Mouse (Mus musculus): ENCODE measurements around the gene Wipf3. TPM values are rescaled to one million over a fixed set of nuclear protein-coding genes. Genes with fewer than 3 reads are reported as not detected.
A peak's percentile ranks its signal among the peaks of the same experiment; 100 is the strongest.

The Wipf3 gene
- polyA plus RNA-seq, 1 experiment from 2014 or later, result 4.4 TPM

- ATAC-seq (ENCODE audit: extremely low read depth, insufficient number of reproducible peaks, low FRiP score, low TSS enrichment), result no peak
- WGBS, result 70% methylated on average over 2 of the region's 2 CpGs
Measured at GRCm38 (mm10) chr6:54401503-54401902, 27.9 kb upstream of the Wipf3 start.

GRCm38 (mm10) chr6:54404916-54405315 is 24.5 kb upstream of the Wipf3 start:
- Histone ChIP-seq H3K9me3 (no peaks in the 10 kb centered on the region), H3K4me2 (no peak overlapping the region), H3K27me3 (replicated peaks) (no peaks in the 10 kb centered on the region), H3K36me3 (no peaks in the 10 kb centered on the region), H3K4me1 (peaks cover 14% of the 10 kb centered on the region), H3K4me3 (no peak overlapping the region), H3K27ac (replicated peaks) (no peak overlapping the region), H3K9ac (no peak overlapping the region)
- 43% methylated on average over 2 of the region's 2 CpGs for WGBS
- ATAC-seq (ENCODE audit: extremely low read depth, insufficient number of reproducible peaks, low FRiP score, low TSS enrichment), result no peak

More at GRCm38 (mm10) chr6:54401503-54401902, 27.9 kb upstream of the Wipf3 start:
- Histone ChIP-seq H3K4me1 (peaks cover 20% of the 10 kb centered on the region), H3K9me3 (no peaks in the 10 kb centered on the region), H3K36me3 (no peaks in the 10 kb centered on the region), H3K9ac (no peak overlapping the region), H3K4me2 (no peak overlapping the region), H3K27ac (replicated peaks) (no peak overlapping the region), H3K27me3 (replicated peaks) (no peaks in the 10 kb centered on the region), H3K4me3 (no peak overlapping the region)

DNA sequence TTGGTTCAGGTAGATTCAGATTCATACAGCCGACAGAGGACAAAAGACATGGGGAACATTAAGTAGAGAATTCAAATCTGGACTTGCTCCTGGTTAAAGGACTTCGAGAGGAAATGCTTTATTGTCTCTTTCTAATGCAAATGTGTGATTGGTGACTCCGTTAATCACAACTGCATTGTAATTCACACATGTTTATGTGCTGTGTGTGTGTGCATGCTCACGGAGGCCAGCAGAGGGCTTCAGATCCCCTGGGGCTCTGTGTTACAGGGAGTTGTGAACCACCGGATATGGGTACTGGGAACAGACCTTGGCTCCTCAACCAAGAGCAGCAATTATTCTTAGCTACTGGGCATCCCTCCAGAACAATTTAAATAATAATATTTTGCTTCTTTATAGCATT is 23.3 kb upstream of the Wipf3 start:
- Histone ChIP-seq H3K36me3 (no peaks in the 10 kb centered on the region), H3K4me3 (no peak overlapping the region), H3K4me1 (peaks cover 10% of the 10 kb centered on the region), H3K4me2 (no peak overlapping the region), H3K27me3 (replicated peaks) (no peaks in the 10 kb centered on the region), H3K9ac (no peak overlapping the region), H3K27ac (replicated peaks) (no peak overlapping the region), H3K9me3 (no peaks in the 10 kb centered on the region)
- 87% methylated on average over 5 of the region's 5 CpGs for WGBS
- no peak for ATAC-seq (ENCODE audit: extremely low read depth, insufficient number of reproducible peaks, low FRiP score, low TSS enrichment)

DNA sequence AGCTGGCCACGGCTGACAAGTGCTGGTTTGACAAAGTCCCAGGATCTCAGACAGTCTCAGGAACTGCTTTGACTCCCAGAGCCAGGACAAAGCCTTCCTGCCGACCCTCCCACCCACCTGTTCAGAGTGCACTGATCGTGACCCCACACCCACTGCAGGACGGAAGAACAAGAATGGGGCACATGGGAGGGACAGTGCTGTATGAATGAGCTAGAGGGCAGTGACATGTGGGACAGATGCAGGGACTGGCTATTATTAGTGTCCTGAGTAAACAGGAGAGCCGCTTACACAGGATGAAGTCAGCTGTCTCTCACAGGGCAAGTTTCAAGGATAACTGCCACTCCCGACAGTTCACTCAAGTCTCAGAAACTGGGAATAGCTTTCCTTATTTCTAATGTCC is 20.1 kb upstream of the Wipf3 start:
- Histone ChIP-seq H3K4me2 (peak overlapping the region; percentile 38), H3K36me3 (no peaks in the 10 kb centered on the region), H3K4me3 (no peak overlapping the region), H3K27ac (replicated peaks) (peak overlapping the region; percentile 21; the same call in 1 of the 2 replicates), H3K4me1 (peaks cover 10% of the 10 kb centered on the region), H3K9ac (no peak overlapping the region), H3K9me3 (no peaks in the 10 kb centered on the region), H3K27me3 (replicated peaks) (no peaks in the 10 kb centered on the region)
- 24% methylated on average over 6 of the region's 6 CpGs for WGBS
- peak; percentile 51; the same call in 1 of the 2 replicates for ATAC-seq (ENCODE audit: extremely low read depth, insufficient number of reproducible peaks, low FRiP score, low TSS enrichment)

- no peak overlapping the region for H3K27ac ChIP-seq (replicated peaks)
- ATAC-seq (ENCODE audit: extremely low read depth, insufficient number of reproducible peaks, low FRiP score, low TSS enrichment), result no peak
- H3K4me2 ChIP-seq, result no peak overlapping the region
- H3K9me3 ChIP-seq, result no peaks in the 10 kb centered on the region
- H3K27me3 ChIP-seq (replicated peaks), result no peaks in the 10 kb centered on the region
- H3K4me3 ChIP-seq, result no peak overlapping the region
- H3K36me3 ChIP-seq, result no peaks in the 10 kb centered on the region
- 76% methylated on average over 4 of the region's 4 CpGs for WGBS
- H3K9ac ChIP-seq, result no peak overlapping the region
- peaks cover 10% of the 10 kb centered on the region for H3K4me1 ChIP-seq
Measured at GRCm38 (mm10) chr6:54410451-54410850, 19.0 kb upstream of the Wipf3 start.

DNA sequence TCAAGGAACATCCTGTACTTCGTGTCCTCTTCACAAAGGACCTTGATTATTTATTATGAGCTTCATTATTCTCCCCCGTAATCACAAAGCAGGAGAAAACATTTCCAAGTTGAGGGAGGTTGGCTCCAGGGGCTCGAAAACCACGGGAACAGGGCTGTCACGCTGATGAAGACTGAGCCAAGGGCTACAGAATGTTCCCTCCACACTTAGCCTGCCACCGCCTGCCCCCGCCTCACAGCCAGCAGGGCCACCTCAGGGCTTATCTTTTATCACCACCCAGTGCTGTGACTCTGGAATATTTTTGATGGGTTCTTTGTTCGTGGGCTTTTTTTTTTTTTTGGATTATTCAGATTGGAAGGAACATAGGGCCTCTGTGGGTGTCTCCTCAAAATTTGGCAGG is 17.8 kb upstream of the Wipf3 start:
- no peak overlapping the region for H3K27ac ChIP-seq (replicated peaks)
- no peak overlapping the region for H3K9ac ChIP-seq
- no peak overlapping the region for H3K4me2 ChIP-seq
- 52% methylated on average over 8 of the region's 8 CpGs for WGBS
- no peaks in the 10 kb centered on the region for H3K9me3 ChIP-seq
- peaks cover 10% of the 10 kb centered on the region for H3K4me1 ChIP-seq
- H3K36me3 ChIP-seq, result no peaks in the 10 kb centered on the region
- H3K4me3 ChIP-seq, result no peak overlapping the region
- no peaks in the 10 kb centered on the region for H3K27me3 ChIP-seq (replicated peaks)
- no peak for ATAC-seq (ENCODE audit: extremely low read depth, insufficient number of reproducible peaks, low FRiP score, low TSS enrichment)

- no peak for ATAC-seq (ENCODE audit: extremely low read depth, insufficient number of reproducible peaks, low FRiP score, low TSS enrichment)
- no peaks in the 10 kb centered on the region for H3K27me3 ChIP-seq (replicated peaks)
- WGBS, result 81% methylated on average over 7 of the region's 7 CpGs
- no peaks in the 10 kb centered on the region for H3K36me3 ChIP-seq
- H3K4me2 ChIP-seq, result no peak overlapping the region
- no peak overlapping the region for H3K9ac ChIP-seq
- no peak overlapping the region for H3K4me3 ChIP-seq
- H3K9me3 ChIP-seq, result no peaks in the 10 kb centered on the region
- H3K27ac ChIP-seq (replicated peaks), result no peak overlapping the region
- peaks cover 10% of the 10 kb centered on the region for H3K4me1 ChIP-seq
Measured at GRCm38 (mm10) chr6:54412879-54413278, 16.5 kb upstream of the Wipf3 start.

DNA sequence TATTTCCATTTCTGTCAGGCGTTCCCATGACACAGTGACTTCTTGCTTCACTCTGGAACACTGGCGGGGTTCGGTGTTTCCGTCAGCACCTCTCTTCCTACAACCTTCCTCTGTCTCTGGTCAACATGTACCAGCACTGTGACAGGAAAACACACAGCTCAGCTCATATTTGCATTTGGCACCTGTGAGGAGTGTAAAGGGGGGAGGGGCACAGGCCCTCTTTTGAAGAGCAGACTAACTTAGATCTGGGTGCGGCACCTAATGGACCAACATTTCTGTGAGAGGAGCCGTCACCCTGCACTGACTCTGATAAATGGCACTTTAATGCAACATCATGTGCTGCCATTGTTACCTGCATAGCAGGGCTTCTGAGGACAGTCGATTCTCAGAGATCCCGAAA is 4.2 kb upstream of the Wipf3 start:
- H3K36me3 ChIP-seq, result no peaks in the 10 kb centered on the region
- no peak overlapping the region for H3K4me3 ChIP-seq
- peaks cover 10% of the 10 kb centered on the region for H3K4me1 ChIP-seq
- H3K4me2 ChIP-seq, result no peak overlapping the region
- WGBS, result 69% methylated on average over 8 of the region's 8 CpGs
- no peak for ATAC-seq (ENCODE audit: extremely low read depth, insufficient number of reproducible peaks, low FRiP score, low TSS enrichment)
- no peaks in the 10 kb centered on the region for H3K9me3 ChIP-seq
- H3K27me3 ChIP-seq (replicated peaks), result peaks cover 29% of the 10 kb centered on the region
- H3K27ac ChIP-seq (replicated peaks), result no peak overlapping the region
- no peak overlapping the region for H3K9ac ChIP-seq

GRCm38 (mm10) chr6:54428850-54429446 is 455 bp upstream of the Wipf3 start:
- Histone ChIP-seq H3K4me2 (peak overlapping the region; percentile 82), H3K27me3 (replicated peaks) (peaks cover 32% of the 10 kb centered on the region), H3K4me1 (peaks cover 46% of the 10 kb centered on the region), H3K27ac (replicated peaks) (peak overlapping the region; percentile 63; the same call in 1 of the 2 replicates), H3K9me3 (no peaks in the 10 kb centered on the region), H3K4me3 (peak overlapping the region; percentile 66), H3K9ac (peak overlapping the region; percentile 84), H3K36me3 (no peaks in the 10 kb centered on the region)
- WGBS, result 6% methylated on average over 14 of the region's 14 CpGs
- no peak for ATAC-seq (ENCODE audit: extremely low read depth, insufficient number of reproducible peaks, low FRiP score, low TSS enrichment)

- H3K4me3 ChIP-seq, result peak overlapping the region; percentile 66
- H3K36me3 ChIP-seq, result no peaks in the 10 kb centered on the region
- peaks cover 53% of the 10 kb centered on the region for H3K4me1 ChIP-seq
- peak overlapping the region; percentile 82 for H3K4me2 ChIP-seq
- WGBS, result 19% methylated on average over 7 of the region's 7 CpGs
- peak overlapping the region; percentile 63 for H3K27ac ChIP-seq (replicated peaks)
- no peak for ATAC-seq (ENCODE audit: extremely low read depth, insufficient number of reproducible peaks, low FRiP score, low TSS enrichment)
- no peaks in the 10 kb centered on the region for H3K9me3 ChIP-seq
- H3K27me3 ChIP-seq (replicated peaks), result peaks cover 32% of the 10 kb centered on the region
- peak overlapping the region; percentile 84 for H3K9ac ChIP-seq
Measured at GRCm38 (mm10) chr6:54430221-54430620, 818 bp downstream of the Wipf3 start.

DNA sequence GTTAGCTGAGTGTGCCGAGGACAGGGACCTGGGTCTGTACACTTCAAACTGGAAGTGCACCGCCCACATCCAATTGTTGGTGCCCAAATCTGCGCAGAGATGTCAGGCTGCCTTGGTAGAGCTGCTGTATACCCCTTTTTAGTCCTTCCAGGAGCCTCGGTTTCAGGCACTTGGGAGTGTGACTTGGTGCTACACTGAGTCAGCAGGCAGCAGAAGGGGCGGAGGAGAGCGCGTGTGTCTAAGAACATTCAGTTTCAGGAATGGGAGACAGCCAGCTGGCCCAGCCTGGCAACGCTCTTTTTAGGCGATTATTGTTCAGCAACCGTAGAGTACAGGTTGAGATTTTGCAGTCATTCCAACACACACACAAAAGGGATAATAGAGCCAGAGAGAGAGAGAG is 2.4 kb downstream of the Wipf3 start:
- Histone ChIP-seq H3K4me2 (peak overlapping the region; percentile 82), H3K27me3 (replicated peaks) (peaks cover 28% of the 10 kb centered on the region)
- no peak for ATAC-seq (ENCODE audit: extremely low read depth, insufficient number of reproducible peaks, low FRiP score, low TSS enrichment)

GRCm38 (mm10) chr6:54432191-54432590 is 2.8 kb downstream of the Wipf3 start:
- Histone ChIP-seq H3K36me3 (no peaks in the 10 kb centered on the region), H3K27ac (replicated peaks) (no peak overlapping the region), H3K9ac (no peak overlapping the region), H3K27me3 (replicated peaks) (peaks cover 24% of the 10 kb centered on the region), H3K4me1 (peaks cover 66% of the 10 kb centered on the region), H3K9me3 (no peaks in the 10 kb centered on the region), H3K4me3 (peak overlapping the region; percentile 66; the same call in 1 of the 2 replicates), H3K4me2 (peak overlapping the region; percentile 82)
- 84% methylated on average over 9 of the region's 9 CpGs for WGBS
- ATAC-seq (ENCODE audit: extremely low read depth, insufficient number of reproducible peaks, low FRiP score, low TSS enrichment), result no peak

More for the DNA sequence above, 2.4 kb downstream of the Wipf3 start:
- Histone ChIP-seq H3K27ac (replicated peaks) (0 out of 2 replicates have a peak overlapping the region, but pooled peaks have one; percentile 4), H3K36me3 (no peaks in the 10 kb centered on the region), H3K4me1 (peaks cover 66% of the 10 kb centered on the region), H3K9me3 (no peaks in the 10 kb centered on the region), H3K9ac (no peak overlapping the region), H3K4me3 (peak overlapping the region; percentile 66)
- 74% methylated on average over 10 of the region's 10 CpGs for WGBS

Measured in heart, embryonic 13.5 days (tissue).